Mouse (Mus musculus) frontal cortex, postnatal 10 days (tissue): Measurements from ENCODE around the gene Galns.

Experiments
- DNase-seq, 2 experiments: peaks; one replicate each; pipeline ENCODE4 v3.0.0; 2022; ENCODE audit warnings: low spot score in 2 of 2, mixed read lengths in 1 of 2

Gene Galns

DNA sequence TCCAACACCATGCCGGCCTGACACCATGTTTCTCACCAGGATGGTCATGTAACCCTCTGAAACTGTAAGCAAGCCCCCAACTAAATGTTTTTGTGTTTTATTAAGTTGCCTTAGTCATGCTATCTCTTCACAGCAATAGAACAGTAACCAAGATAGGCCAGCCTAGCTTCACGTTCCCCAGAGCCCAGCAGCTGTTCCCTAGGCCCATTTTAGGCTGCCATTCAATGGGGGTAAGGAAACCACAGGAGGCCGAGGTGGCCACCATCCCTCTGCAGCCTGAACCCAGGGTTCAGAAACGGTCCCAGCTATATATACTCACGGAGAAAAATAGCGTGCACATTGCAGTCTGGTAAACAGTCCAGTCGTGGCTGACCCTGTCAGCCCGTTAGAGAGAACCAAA, 67.1 kb downstream of the Galns start:
- DNase-seq: no peak

DNA sequence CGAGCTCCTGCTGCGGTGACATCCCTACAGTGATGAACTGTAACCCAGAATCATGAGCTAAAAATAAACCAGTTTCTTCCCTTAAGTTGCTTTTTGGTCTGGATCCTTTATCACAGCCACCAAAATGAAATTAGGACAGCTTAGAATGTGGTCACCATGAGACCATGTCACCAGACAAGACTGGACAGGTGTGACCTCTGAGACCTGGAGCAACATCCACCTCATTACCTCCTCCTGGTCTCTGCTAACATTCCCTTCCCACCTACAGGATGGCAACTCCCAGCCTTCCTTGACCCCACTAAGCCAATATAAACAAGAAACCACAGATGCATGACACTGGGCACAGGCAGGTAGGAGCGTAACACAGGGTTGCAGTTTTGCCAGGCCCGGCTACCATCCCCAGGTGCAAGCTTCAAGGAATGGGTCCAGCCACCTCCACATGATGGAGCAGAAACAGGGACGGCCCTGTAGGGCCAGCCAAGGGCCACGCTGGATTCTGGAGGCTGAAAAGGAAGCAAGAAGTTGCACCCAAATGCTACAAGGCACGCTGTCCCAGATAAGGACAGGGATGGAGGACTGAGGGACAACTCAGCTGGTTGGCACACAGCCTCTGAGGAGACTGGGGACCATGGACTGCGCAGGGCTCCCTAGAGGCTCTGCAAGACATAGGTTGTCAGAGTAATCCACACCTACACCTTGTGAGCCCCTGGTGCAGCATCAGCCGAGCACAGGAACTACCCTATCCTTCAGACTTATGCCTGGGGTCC, 72.8 kb downstream of the Galns start:
- DNase-seq: no peak

DNA sequence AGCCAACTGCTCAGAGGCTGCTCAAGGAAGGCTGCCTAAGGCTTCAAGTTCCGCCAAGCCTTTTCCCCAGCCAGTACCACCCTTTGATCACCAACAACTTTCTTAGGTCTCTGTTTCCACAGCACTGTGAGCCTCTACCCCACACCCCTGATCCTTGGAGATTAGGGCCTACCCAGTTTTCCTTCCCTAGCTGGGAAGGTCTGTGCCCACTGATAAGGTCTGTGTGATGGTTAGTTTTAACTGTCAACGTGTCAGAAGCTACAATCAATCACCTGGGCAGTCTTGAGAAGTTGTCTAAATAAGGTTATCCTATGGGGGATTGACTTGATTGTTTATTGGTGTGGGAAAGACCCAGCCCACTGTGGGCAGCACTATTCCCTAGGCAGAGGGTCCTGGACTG, 73.5 kb downstream of the Galns start:
- DNase-seq: no peak

DNA sequence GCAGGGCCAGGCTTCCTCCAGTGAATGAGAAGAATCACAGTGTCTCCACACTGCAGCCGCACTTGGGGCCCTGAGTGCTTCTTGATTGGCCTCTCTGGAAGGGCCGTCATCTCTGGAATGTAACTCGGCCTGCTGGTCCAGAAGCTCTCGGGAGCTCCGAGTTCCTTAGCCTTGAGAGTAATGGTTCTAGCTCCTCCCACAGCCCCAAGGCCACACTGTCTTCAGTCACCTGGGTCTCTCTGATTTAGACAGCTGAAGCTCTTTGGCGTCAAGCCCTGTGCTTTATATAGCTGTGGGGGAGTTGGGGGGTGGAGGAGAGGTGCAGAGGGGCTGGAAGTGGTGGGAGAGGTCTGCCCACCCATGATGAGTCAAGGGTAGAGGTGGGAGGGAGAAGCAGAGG, 74.2 kb downstream of the Galns start:
- no peak for DNase-seq

DNA sequence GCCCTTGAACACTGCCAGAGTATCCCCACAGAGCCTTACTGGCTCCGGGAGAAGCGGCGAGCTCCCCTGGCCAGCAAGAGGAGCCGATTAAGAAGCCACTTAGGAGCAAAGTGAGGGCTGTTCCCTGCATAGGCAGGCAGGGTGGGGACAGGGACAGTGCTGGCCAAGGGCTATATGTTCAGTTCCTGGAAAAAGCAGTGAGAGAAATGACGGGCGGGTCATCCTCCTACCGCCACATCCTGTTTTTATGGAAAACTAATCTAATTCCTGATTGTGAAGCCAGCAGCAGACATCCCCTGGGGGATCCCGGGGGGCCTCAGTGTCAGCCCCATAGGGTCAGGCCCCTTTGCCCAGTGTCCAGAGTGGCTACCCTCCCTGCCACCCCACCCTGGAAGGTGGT, 80.0 kb downstream of the Galns start:
- no peak for DNase-seq

DNA sequence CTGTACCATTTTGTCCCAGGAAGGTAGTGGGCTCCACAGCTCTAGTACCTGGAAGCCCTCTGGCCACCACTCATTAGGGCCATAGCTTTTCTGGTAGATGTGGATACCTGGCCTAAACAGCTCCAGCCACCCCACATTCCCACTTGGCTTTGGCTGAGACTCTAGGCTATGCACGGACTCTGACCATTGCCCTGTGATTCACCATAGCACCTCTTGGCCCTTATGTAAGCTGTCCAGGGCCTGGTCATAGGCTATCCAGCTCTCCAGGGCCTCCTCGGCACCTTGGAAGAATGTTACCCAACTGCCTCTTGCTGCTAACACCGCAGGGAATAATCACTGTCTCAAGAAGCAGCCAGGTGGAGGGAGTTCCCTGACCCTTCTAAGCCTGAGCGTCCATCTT, 82.1 kb downstream of the Galns start:
- DNase-seq: no peak
